Mouse (Mus musculus) T-helper 2 cell (primary cell): Measurements from ENCODE around the gene Nog.

Experiments
- in situ Hi-C: fragments of 300-600 bp; cut with MboI, MseI; formaldehyde crosslinking; loops from one replicate; pipeline ENCODE4 v1.15.1; 2025; ENCODE audit warnings: high pct_unique_total_duplicates

The Nog gene

GRCm38 (mm10) chr11:89269809-89270361, 32.2 kb downstream of the Nog start:
- in situ Hi-C loops = no loop called here

DNA sequence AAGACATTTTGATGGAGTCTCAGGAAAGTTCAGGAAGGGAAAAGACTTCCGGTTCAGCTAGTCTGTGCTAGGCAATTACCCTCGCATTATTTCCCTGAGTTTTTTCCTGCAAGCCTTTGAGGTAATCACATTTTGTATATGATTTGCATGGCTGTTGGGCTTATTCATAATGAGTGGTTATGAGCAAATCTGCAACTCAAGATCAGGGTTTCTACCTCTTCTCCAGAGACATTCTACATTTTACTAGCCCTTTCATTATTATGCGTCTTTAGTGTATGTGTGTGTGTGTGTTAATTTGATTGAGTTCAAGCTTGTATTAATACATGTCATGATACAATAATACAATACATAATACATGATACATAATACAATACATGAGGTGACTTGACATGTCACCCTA, 34.6 kb downstream of the Nog start:
- in situ Hi-C loops = no loop called here

- in situ Hi-C loops = no loop called here
Measured at GRCm38 (mm10) chr11:89265080-89265479, 37.1 kb downstream of the Nog start.

GRCm38 (mm10) chr11:89259338-89259915, 42.7 kb downstream of the Nog start:
- in situ Hi-C loops = no loop called here

DNA sequence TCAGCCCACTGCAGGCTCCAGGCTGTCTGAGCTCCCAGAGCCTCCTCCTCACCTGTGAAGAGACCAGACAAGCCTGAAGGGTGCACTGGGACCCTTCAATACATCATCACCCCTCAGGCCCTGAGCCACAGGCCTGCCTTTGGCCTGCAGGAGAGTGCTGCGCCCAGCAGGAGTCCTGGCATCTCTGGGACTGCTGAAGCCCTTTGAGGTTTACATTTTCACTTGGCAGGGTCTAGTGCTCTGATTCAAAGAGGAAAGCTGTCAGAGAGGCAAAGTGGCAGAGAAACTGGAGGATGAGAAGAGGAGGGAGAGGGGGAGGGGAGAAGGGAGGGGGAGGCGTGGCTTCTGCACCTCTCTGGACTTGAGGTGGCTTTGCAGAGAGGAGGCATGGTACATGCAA, 44.2 kb downstream of the Nog start:
- in situ Hi-C loops = no loop called here

GRCm38 (mm10) chr11:89253973-89254372, 48.2 kb downstream of the Nog start:
- in situ Hi-C loops = no loop called here
